Mouse (Mus musculus): ENCODE measurements around the gene Erbb2. TPM values are rescaled to one million over a fixed set of nuclear protein-coding genes. Genes with fewer than 3 reads are reported as not detected.

Gene Erbb2
- polyA plus RNA-seq, 1 experiment from 2014 or later = 26.9 TPM

- ATAC-seq (ENCODE audit: low FRiP score) = no peak
- no peak overlapping the region for H3K4me3 ChIP-seq
- H3K4me2 ChIP-seq (replicated peaks) = no peak overlapping the region
- no peak overlapping the region for H3K9ac ChIP-seq
- no peaks in the 10 kb centered on the region for H3K9me3 ChIP-seq (replicated peaks)
- H3K36me3 ChIP-seq = no peaks in the 10 kb centered on the region
- H3K27me3 ChIP-seq = no peaks in the 10 kb centered on the region
- H3K27ac ChIP-seq = no peak overlapping the region
- H3K4me1 ChIP-seq = no peaks in the 10 kb centered on the region
- 65% methylated on average over 6 of the region's 6 CpGs for WGBS
These were observed 69.0 kb downstream of the Erbb2 start for GRCm38 (mm10) chr11:98481231-98481630.

- Histone ChIP-seq H3K27me3 (no peaks in the 10 kb centered on the region), H3K36me3 (no peaks in the 10 kb centered on the region), H3K4me2 (replicated peaks) (no peak overlapping the region), H3K4me1 (no peaks in the 10 kb centered on the region), H3K9me3 (replicated peaks) (no peaks in the 10 kb centered on the region), H3K4me3 (no peak overlapping the region), H3K9ac (no peak overlapping the region), H3K27ac (no peak overlapping the region)
- 86% methylated on average over 10 of the region's 10 CpGs for WGBS
- ATAC-seq (ENCODE audit: low FRiP score) = no peak
These were observed 69.8 kb downstream of the Erbb2 start for GRCm38 (mm10) chr11:98482067-98482466.

- Histone ChIP-seq H3K27me3 (no peaks in the 10 kb centered on the region), H3K4me2 (replicated peaks) (no peak overlapping the region), H3K27ac (no peak overlapping the region), H3K36me3 (no peaks in the 10 kb centered on the region), H3K4me1 (peaks cover 6% of the 10 kb centered on the region; the same call in 1 of the 2 replicates), H3K4me3 (no peak overlapping the region), H3K9ac (no peak overlapping the region), H3K9me3 (replicated peaks) (no peaks in the 10 kb centered on the region)
- ATAC-seq (ENCODE audit: low FRiP score) = no peak
- WGBS = 93% methylated on average over 2 of the region's 2 CpGs
These were observed 73.5 kb downstream of the Erbb2 start for GRCm38 (mm10) chr11:98485749-98486148.

Other genes with a start within 250 kb of the Erbb2 start
- 74.3 and 84.9 TPM in 2 replicates for gene Med1, start 219.2 kb upstream of the Erbb2 start, polyA plus RNA-seq (2016; fragmentation: Nextera tagmentation; extraction: Ambion mirVana)
- gene Cdk12, start 209.4 kb upstream of the Erbb2 start, polyA plus RNA-seq (2016; fragmentation: Nextera tagmentation; extraction: Ambion mirVana) = 14.6 and 15.1 TPM in 2 replicates
- 7.2 and 10.2 TPM in 2 replicates for gene Neurod2, start 82.8 kb upstream of the Erbb2 start, polyA plus RNA-seq (2016; fragmentation: Nextera tagmentation; extraction: Ambion mirVana)
- gene Ppp1r1b, start 64.1 kb upstream of the Erbb2 start, polyA plus RNA-seq (2016; fragmentation: Nextera tagmentation; extraction: Ambion mirVana) = 0.37 and 0.52 TPM in 2 replicates
- 49.0 and 50.0 TPM in 2 replicates for gene Stard3, start 54.1 kb upstream of the Erbb2 start, polyA plus RNA-seq (2016; fragmentation: Nextera tagmentation; extraction: Ambion mirVana)
- 0.31 and 1.7 TPM in 2 replicates for gene Tcap, start 28.7 kb upstream of the Erbb2 start, polyA plus RNA-seq (2016; fragmentation: Nextera tagmentation; extraction: Ambion mirVana)
- gene Pnmt, start 26.0 kb upstream of the Erbb2 start, polyA plus RNA-seq (2016; fragmentation: Nextera tagmentation; extraction: Ambion mirVana) = 1.0 and 1.1 TPM in 2 replicates
- gene Pgap3, start 12.0 kb upstream of the Erbb2 start, polyA plus RNA-seq (2016; fragmentation: Nextera tagmentation; extraction: Ambion mirVana) = 9.1 and 10.2 TPM in 2 replicates
- 158 and 159 TPM in 2 replicates for gene Mien1, start 26.5 kb downstream of the Erbb2 start, polyA plus RNA-seq (2016; fragmentation: Nextera tagmentation; extraction: Ambion mirVana)
- gene Grb7, start 33.9 kb downstream of the Erbb2 start, polyA plus RNA-seq (2016; fragmentation: Nextera tagmentation; extraction: Ambion mirVana) = 2.0 and 4.4 TPM in 2 replicates
- 0.09 TPM in 1 of 2 replicates, not detected in the other for gene Ikzf3, start 133.6 kb downstream of the Erbb2 start, polyA plus RNA-seq (2016; fragmentation: Nextera tagmentation; extraction: Ambion mirVana)
- gene Zpbp2, start 138.6 kb downstream of the Erbb2 start, polyA plus RNA-seq (2016; fragmentation: Nextera tagmentation; extraction: Ambion mirVana) = 0.17 and 0.38 TPM in 2 replicates
- gene Ormdl3, start 174.9 kb downstream of the Erbb2 start, polyA plus RNA-seq (2016; fragmentation: Nextera tagmentation; extraction: Ambion mirVana) = 69.8 and 71.4 TPM in 2 replicates
- not detected in 2 replicates for gene Lrrc3c, start 185.8 kb downstream of the Erbb2 start, polyA plus RNA-seq (2016; fragmentation: Nextera tagmentation; extraction: Ambion mirVana)
- gene Gm12355, start 213.2 kb downstream of the Erbb2 start, polyA plus RNA-seq (2016; fragmentation: Nextera tagmentation; extraction: Ambion mirVana) = 0.49 and 0.55 TPM in 2 replicates
- not detected in 2 replicates for gene Gsdma3, start 213.9 kb downstream of the Erbb2 start, polyA plus RNA-seq (2016; fragmentation: Nextera tagmentation; extraction: Ambion mirVana)
- not detected in 2 replicates for gene Gsdma2, start 234.3 kb downstream of the Erbb2 start, polyA plus RNA-seq (2016; fragmentation: Nextera tagmentation; extraction: Ambion mirVana)